Mouse (Mus musculus): ENCODE measurements around the gene Nek6. TPM values are rescaled to one million over a fixed set of nuclear protein-coding genes. Genes with fewer than 3 reads are reported as not detected.
A peak's percentile ranks its signal among the peaks of the same experiment; 100 is the strongest.

Nek6 gene
- polyA plus RNA-seq, 1 experiment: 4.4 TPM

GRCm38 (mm10) chr2:38502747-38503146, 8.7 kb upstream of the Nek6 start:
- TF ChIP-seq FLI1 (IDR thresholded peaks at IDR 0.05; ENCODE audit: low read length): no peak
- no peak for TF ChIP-seq GATA1 (IDR thresholded peaks at IDR 0.05; ENCODE audit: borderline replicate concordance, low read length)
- no peaks in the 10 kb centered on the region for H3K36me3 ChIP-seq (replicated peaks; ENCODE audit: low read length)
- H3K9me3 ChIP-seq: no peaks in the 10 kb centered on the region
- peaks cover 76% of the 10 kb centered on the region for H3K27me3 ChIP-seq (replicated peaks)
- no peaks in the 10 kb centered on the region for H3K4me1 ChIP-seq
- H3K4me3 ChIP-seq (replicated peaks): no peak overlapping the region

- Histone ChIP-seq H3K27me3 (replicated peaks) (peaks cover 79% of the 10 kb centered on the region), H3K9me3 (no peaks in the 10 kb centered on the region), H3K36me3 (replicated peaks; ENCODE audit: low read length) (no peaks in the 10 kb centered on the region), H3K4me1 (peaks cover 5% of the 10 kb centered on the region; the same call in 1 of the 2 replicates), H3K4me3 (replicated peaks) (no peak overlapping the region)
- no peak for TF ChIP-seq FLI1 (IDR thresholded peaks at IDR 0.05; ENCODE audit: low read length)
- TF ChIP-seq GATA1 (IDR thresholded peaks at IDR 0.05; ENCODE audit: borderline replicate concordance, low read length): no peak
Measured at GRCm38 (mm10) chr2:38504311-38504710, 7.1 kb upstream of the Nek6 start.

GRCm38 (mm10) chr2:38507181-38507580, 4.3 kb upstream of the Nek6 start:
- no peak overlapping the region for H3K4me3 ChIP-seq (replicated peaks)
- peaks cover 22% of the 10 kb centered on the region for H3K4me1 ChIP-seq
- no peaks in the 10 kb centered on the region for H3K36me3 ChIP-seq (replicated peaks; ENCODE audit: low read length)
- H3K9me3 ChIP-seq: no peaks in the 10 kb centered on the region
- H3K27me3 ChIP-seq (replicated peaks): peaks cover 79% of the 10 kb centered on the region
- TF ChIP-seq FLI1 (IDR thresholded peaks at IDR 0.05; ENCODE audit: low read length) (no peak), GATA1 (IDR thresholded peaks at IDR 0.05; ENCODE audit: borderline replicate concordance, low read length) (no peak)

- Histone ChIP-seq H3K4me3 (replicated peaks) (no peak overlapping the region), H3K9me3 (no peaks in the 10 kb centered on the region), H3K4me1 (peaks cover 24% of the 10 kb centered on the region), H3K27me3 (replicated peaks) (peaks cover 83% of the 10 kb centered on the region), H3K36me3 (replicated peaks; ENCODE audit: low read length) (no peaks in the 10 kb centered on the region)
- TF ChIP-seq FLI1 (IDR thresholded peaks at IDR 0.05; ENCODE audit: low read length) (no peak), GATA1 (IDR thresholded peaks at IDR 0.05; ENCODE audit: borderline replicate concordance, low read length) (no peak)
Measured at GRCm38 (mm10) chr2:38509004-38509719, 2.3 kb upstream of the Nek6 start.

- no peak for TF ChIP-seq FLI1 (IDR thresholded peaks at IDR 0.05; ENCODE audit: low read length)
- no peak for TF ChIP-seq GATA1 (IDR thresholded peaks at IDR 0.05; ENCODE audit: borderline replicate concordance, low read length)
- H3K9me3 ChIP-seq: no peaks in the 10 kb centered on the region
- H3K36me3 ChIP-seq (replicated peaks; ENCODE audit: low read length): no peaks in the 10 kb centered on the region
- no peak overlapping the region for H3K4me3 ChIP-seq (replicated peaks)
- H3K27me3 ChIP-seq (replicated peaks): peaks cover 79% of the 10 kb centered on the region
- peaks cover 29% of the 10 kb centered on the region for H3K4me1 ChIP-seq
Measured at GRCm38 (mm10) chr2:38510120-38510519, 1.3 kb upstream of the Nek6 start.

GRCm38 (mm10) chr2:38512308-38513182, 1.1 kb downstream of the Nek6 start:
- H3K4me3 ChIP-seq (replicated peaks): peak overlapping the region; percentile 92
- no peaks in the 10 kb centered on the region for H3K36me3 ChIP-seq (replicated peaks; ENCODE audit: low read length)
- H3K27me3 ChIP-seq (replicated peaks): peaks cover 82% of the 10 kb centered on the region
- H3K9me3 ChIP-seq: peaks cover 7% of the 10 kb centered on the region
- H3K4me1 ChIP-seq: peaks cover 29% of the 10 kb centered on the region
- no peak for TF ChIP-seq FLI1 (IDR thresholded peaks at IDR 0.05; ENCODE audit: low read length)
- TF ChIP-seq GATA1 (IDR thresholded peaks at IDR 0.05; ENCODE audit: borderline replicate concordance, low read length): no peak

GRCm38 (mm10) chr2:38513183-38513529, 1.7 kb downstream of the Nek6 start:
- H3K4me1 ChIP-seq: peaks cover 29% of the 10 kb centered on the region
- H3K36me3 ChIP-seq (replicated peaks; ENCODE audit: low read length): no peaks in the 10 kb centered on the region
- H3K4me3 ChIP-seq (replicated peaks): peak overlapping the region; percentile 2
- H3K27me3 ChIP-seq (replicated peaks): peaks cover 82% of the 10 kb centered on the region
- TF ChIP-seq GATA1 (IDR thresholded peaks at IDR 0.05; ENCODE audit: borderline replicate concordance, low read length) (no peak), FLI1 (IDR thresholded peaks at IDR 0.05; ENCODE audit: low read length) (no peak)
- H3K9me3 ChIP-seq: peaks cover 10% of the 10 kb centered on the region

GRCm38 (mm10) chr2:38514411-38514810, 3.0 kb downstream of the Nek6 start:
- Histone ChIP-seq H3K27me3 (replicated peaks) (peaks cover 77% of the 10 kb centered on the region), H3K4me3 (replicated peaks) (peak overlapping the region; percentile 4), H3K9me3 (peaks cover 10% of the 10 kb centered on the region), H3K4me1 (peaks cover 24% of the 10 kb centered on the region), H3K36me3 (replicated peaks; ENCODE audit: low read length) (no peaks in the 10 kb centered on the region)
- TF ChIP-seq FLI1 (IDR thresholded peaks at IDR 0.05; ENCODE audit: low read length) (no peak), GATA1 (IDR thresholded peaks at IDR 0.05; ENCODE audit: borderline replicate concordance, low read length) (no peak)

- no peaks in the 10 kb centered on the region for H3K36me3 ChIP-seq (replicated peaks; ENCODE audit: low read length)
- peaks cover 70% of the 10 kb centered on the region for H3K27me3 ChIP-seq (replicated peaks)
- peaks cover 10% of the 10 kb centered on the region for H3K9me3 ChIP-seq
- no peak overlapping the region for H3K4me3 ChIP-seq (replicated peaks)
- TF ChIP-seq GATA1 (IDR thresholded peaks at IDR 0.05; ENCODE audit: borderline replicate concordance, low read length): no peak
- TF ChIP-seq FLI1 (IDR thresholded peaks at IDR 0.05; ENCODE audit: low read length): no peak
- H3K4me1 ChIP-seq: peaks cover 18% of the 10 kb centered on the region
Measured at GRCm38 (mm10) chr2:38515446-38515845, 4.0 kb downstream of the Nek6 start.

- H3K4me1 ChIP-seq: peaks cover 14% of the 10 kb centered on the region
- H3K9me3 ChIP-seq: peaks cover 10% of the 10 kb centered on the region
- no peak overlapping the region for H3K4me3 ChIP-seq (replicated peaks)
- peaks cover 63% of the 10 kb centered on the region for H3K27me3 ChIP-seq (replicated peaks)
- TF ChIP-seq FLI1 (IDR thresholded peaks at IDR 0.05; ENCODE audit: low read length) (no peak), GATA1 (IDR thresholded peaks at IDR 0.05; ENCODE audit: borderline replicate concordance, low read length) (no peak)
- no peaks in the 10 kb centered on the region for H3K36me3 ChIP-seq (replicated peaks; ENCODE audit: low read length)
Measured at GRCm38 (mm10) chr2:38516471-38516870, 5.0 kb downstream of the Nek6 start.

All from megakaryocyte, embryonic 14.5 days (primary cell).